Mouse (Mus musculus): ENCODE data around the gene Pacsin2. TPM values are rescaled to one million over a fixed set of nuclear protein-coding genes. Genes with fewer than 3 reads are reported as not detected.
A peak's percentile ranks its signal among the peaks of the same experiment; 100 is the strongest.

Pacsin2 gene
- polyA plus RNA-seq, 1 experiment = 78.3 TPM

DNA sequence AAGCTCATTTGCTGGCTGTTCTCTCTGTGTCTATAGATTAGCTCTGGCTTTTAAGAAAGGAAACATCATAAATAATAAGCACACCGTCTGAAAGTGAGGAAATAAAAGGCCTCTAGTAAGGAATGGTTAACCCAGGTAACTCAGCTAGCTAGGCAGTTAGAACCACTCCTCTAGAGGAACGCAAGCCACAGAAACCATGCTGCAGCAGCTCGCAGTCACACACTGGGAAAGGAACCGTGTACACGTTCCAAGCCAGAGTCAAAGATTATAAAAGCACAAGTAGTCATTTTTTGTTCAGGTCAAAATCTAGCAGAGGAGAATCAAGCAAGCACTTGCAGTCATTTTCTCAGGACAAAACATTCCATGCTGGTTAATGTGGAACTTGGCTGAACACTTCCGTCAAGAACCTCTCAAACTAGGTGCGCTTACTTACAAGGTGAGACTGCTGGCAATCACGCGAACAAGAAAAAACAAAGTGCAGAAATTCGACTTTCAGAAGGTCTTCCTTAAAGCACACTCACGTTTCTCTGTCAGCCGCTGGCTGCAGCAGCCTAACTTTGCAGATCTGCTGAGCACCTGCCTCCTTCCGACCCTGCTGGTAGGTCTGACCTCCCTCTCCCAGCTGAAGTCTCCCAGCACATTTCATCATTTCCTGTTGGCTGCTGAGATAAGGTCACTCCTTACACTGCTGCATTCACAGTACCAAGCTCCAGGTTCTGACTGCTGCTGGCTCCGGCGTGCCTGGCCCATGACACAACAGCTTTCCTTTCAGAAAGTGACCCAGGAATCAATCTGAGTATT lies 32.0 kb downstream of the Pacsin2 start:
- H3K27ac ChIP-seq (ENCODE audit: insufficient read depth, low read length) = peak overlapping the region; percentile 43

DNA sequence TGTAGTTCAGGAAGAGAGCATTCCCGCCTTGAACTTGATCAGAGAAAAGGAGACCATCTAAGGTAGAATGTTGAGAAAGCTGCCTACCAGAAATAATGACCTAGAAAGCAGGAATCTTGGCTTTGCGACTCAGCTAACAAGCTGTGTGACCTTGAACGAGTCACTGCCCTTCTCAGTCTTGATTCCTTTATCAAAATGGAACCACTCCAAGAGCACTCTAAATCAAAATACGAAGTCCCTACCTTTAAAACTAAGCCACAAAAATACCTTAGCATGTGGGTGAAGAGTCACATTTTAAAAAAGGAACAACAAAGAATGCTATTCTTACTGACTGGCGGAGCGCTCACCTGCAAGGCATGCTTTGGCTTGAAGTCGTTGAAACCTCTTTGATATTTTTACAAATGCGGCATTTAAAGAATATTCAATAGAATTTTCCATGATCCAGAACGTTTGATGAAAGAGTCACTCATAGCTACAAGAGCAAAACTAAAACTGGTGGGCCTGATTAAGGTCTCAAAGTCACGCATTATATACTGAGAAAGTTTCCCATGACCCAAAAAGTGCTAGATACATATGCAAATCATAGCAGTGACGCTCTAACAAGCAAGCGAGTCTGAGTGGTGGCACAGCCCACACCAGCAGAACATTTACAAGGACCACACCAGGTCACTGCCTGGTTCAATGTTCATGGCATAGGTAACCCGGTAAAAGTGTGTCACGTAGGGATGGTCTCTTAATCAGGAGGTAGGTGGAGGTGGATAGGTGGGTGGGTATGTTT lies 33.2 kb downstream of the Pacsin2 start:
- Histone ChIP-seq H3K9me3 (replicated peaks; ENCODE audit: control insufficient read depth, insufficient read depth, low read length, poor library complexity, severe bottlenecking) (no peaks in the 10 kb centered on the region), H3K9ac (ENCODE audit: low read depth, poor library complexity, severe bottlenecking) (no peak overlapping the region), H3K36me3 (ENCODE audit: control insufficient read depth, insufficient read depth, low read length, poor library complexity, severe bottlenecking) (no peaks in the 10 kb centered on the region), H3K27me3 (ENCODE audit: control insufficient read depth, insufficient read depth, low read length, poor library complexity, severe bottlenecking) (no peaks in the 10 kb centered on the region), H3K4me1 (ENCODE audit: control insufficient read depth, insufficient read depth, low read length) (peaks cover 3% of the 10 kb centered on the region), H3K27ac (ENCODE audit: insufficient read depth, low read length) (no peak overlapping the region), H3K4me3 (ENCODE audit: low read depth, low read length) (no peak overlapping the region)
- TF ChIP-seq CTCF (IDR thresholded peaks at IDR 0.05; ENCODE audit: low read depth, low read length) = no peak
- TF ChIP-seq EP300 (IDR thresholded peaks at IDR 0.05; ENCODE audit: insufficient read depth, low read depth, low read length) = no peak
- TF ChIP-seq POLR2A (IDR thresholded peaks at IDR 0.05; ENCODE audit: insufficient read depth, low read length) = no peak

More for the DNA sequence above, 32.0 kb downstream of the Pacsin2 start:
- no peak for TF ChIP-seq POLR2A (IDR thresholded peaks at IDR 0.05; ENCODE audit: insufficient read depth, low read length)
- TF ChIP-seq EP300 (IDR thresholded peaks at IDR 0.05; ENCODE audit: insufficient read depth, low read depth, low read length) = no peak
- no peak for TF ChIP-seq CTCF (IDR thresholded peaks at IDR 0.05; ENCODE audit: low read depth, low read length)
- Histone ChIP-seq H3K9ac (ENCODE audit: low read depth, poor library complexity, severe bottlenecking) (no peak overlapping the region), H3K36me3 (ENCODE audit: control insufficient read depth, insufficient read depth, low read length, poor library complexity, severe bottlenecking) (no peaks in the 10 kb centered on the region), H3K4me1 (ENCODE audit: control insufficient read depth, insufficient read depth, low read length) (peaks cover 3% of the 10 kb centered on the region), H3K4me3 (ENCODE audit: low read depth, low read length) (peak overlapping the region; percentile 28), H3K27me3 (ENCODE audit: control insufficient read depth, insufficient read depth, low read length, poor library complexity, severe bottlenecking) (no peaks in the 10 kb centered on the region), H3K9me3 (replicated peaks; ENCODE audit: control insufficient read depth, insufficient read depth, low read length, poor library complexity, severe bottlenecking) (no peaks in the 10 kb centered on the region)

DNA sequence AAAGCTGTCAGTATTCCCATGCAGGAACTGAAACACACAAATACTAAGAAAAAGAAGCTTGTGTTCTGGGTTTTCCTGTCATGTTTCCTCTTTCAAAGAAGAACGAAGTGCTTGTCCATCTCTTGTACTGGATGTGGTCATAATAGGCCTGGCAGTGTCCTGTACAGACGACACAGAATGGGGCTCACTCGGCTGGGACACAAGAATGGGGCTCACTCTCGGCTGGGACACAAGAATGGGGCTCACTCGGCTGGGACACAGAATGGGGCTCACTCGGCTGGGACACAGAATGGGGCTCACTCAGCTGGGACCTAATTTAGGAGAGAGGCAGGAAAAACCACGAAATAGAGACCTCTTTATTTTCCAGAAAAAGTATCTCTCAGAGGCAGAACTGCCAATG lies 34.0 kb downstream of the Pacsin2 start:
- Histone ChIP-seq H3K27ac (ENCODE audit: insufficient read depth, low read length) (no peak overlapping the region), H3K36me3 (ENCODE audit: control insufficient read depth, insufficient read depth, low read length, poor library complexity, severe bottlenecking) (no peaks in the 10 kb centered on the region), H3K9ac (ENCODE audit: low read depth, poor library complexity, severe bottlenecking) (no peak overlapping the region), H3K9me3 (replicated peaks; ENCODE audit: control insufficient read depth, insufficient read depth, low read length, poor library complexity, severe bottlenecking) (no peaks in the 10 kb centered on the region), H3K27me3 (ENCODE audit: control insufficient read depth, insufficient read depth, low read length, poor library complexity, severe bottlenecking) (no peaks in the 10 kb centered on the region), H3K4me1 (ENCODE audit: control insufficient read depth, insufficient read depth, low read length) (peaks cover 3% of the 10 kb centered on the region), H3K4me3 (ENCODE audit: low read depth, low read length) (no peak overlapping the region)
- TF ChIP-seq CTCF (IDR thresholded peaks at IDR 0.05; ENCODE audit: low read depth, low read length) = no peak
- no peak for TF ChIP-seq EP300 (IDR thresholded peaks at IDR 0.05; ENCODE audit: insufficient read depth, low read depth, low read length)
- TF ChIP-seq POLR2A (IDR thresholded peaks at IDR 0.05; ENCODE audit: insufficient read depth, low read length) = no peak

DNA sequence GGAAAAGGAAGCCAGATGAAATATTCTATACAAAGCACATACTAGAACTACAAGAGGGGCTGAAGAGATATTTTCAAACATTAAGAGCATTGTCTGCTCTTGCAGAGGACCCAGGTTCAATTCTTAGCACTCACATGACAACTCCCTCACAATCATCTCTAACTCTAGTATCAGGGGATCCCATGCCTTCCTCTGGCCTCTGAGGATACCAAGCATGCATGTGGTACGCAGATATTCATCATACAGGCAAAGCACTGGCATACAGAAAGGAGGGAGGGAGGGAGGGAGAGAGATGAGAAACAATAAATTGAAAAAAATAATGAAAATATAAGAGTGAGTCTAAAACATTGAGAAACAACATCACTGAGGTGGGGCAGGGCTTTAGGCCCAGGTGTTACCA lies 35.8 kb downstream of the Pacsin2 start:
- no peak overlapping the region for H3K9ac ChIP-seq (ENCODE audit: low read depth, poor library complexity, severe bottlenecking)
- H3K4me1 ChIP-seq (ENCODE audit: control insufficient read depth, insufficient read depth, low read length) = peaks cover 3% of the 10 kb centered on the region
- H3K9me3 ChIP-seq (replicated peaks; ENCODE audit: control insufficient read depth, insufficient read depth, low read length, poor library complexity, severe bottlenecking) = no peaks in the 10 kb centered on the region
- H3K27ac ChIP-seq (ENCODE audit: insufficient read depth, low read length) = no peak overlapping the region
- no peaks in the 10 kb centered on the region for H3K27me3 ChIP-seq (ENCODE audit: control insufficient read depth, insufficient read depth, low read length, poor library complexity, severe bottlenecking)
- H3K4me3 ChIP-seq (ENCODE audit: low read depth, low read length) = no peak overlapping the region
- TF ChIP-seq CTCF (IDR thresholded peaks at IDR 0.05; ENCODE audit: low read depth, low read length) (no peak), EP300 (IDR thresholded peaks at IDR 0.05; ENCODE audit: insufficient read depth, low read depth, low read length) (no peak), POLR2A (IDR thresholded peaks at IDR 0.05; ENCODE audit: insufficient read depth, low read length) (no peak)
- no peaks in the 10 kb centered on the region for H3K36me3 ChIP-seq (ENCODE audit: control insufficient read depth, insufficient read depth, low read length, poor library complexity, severe bottlenecking)

DNA sequence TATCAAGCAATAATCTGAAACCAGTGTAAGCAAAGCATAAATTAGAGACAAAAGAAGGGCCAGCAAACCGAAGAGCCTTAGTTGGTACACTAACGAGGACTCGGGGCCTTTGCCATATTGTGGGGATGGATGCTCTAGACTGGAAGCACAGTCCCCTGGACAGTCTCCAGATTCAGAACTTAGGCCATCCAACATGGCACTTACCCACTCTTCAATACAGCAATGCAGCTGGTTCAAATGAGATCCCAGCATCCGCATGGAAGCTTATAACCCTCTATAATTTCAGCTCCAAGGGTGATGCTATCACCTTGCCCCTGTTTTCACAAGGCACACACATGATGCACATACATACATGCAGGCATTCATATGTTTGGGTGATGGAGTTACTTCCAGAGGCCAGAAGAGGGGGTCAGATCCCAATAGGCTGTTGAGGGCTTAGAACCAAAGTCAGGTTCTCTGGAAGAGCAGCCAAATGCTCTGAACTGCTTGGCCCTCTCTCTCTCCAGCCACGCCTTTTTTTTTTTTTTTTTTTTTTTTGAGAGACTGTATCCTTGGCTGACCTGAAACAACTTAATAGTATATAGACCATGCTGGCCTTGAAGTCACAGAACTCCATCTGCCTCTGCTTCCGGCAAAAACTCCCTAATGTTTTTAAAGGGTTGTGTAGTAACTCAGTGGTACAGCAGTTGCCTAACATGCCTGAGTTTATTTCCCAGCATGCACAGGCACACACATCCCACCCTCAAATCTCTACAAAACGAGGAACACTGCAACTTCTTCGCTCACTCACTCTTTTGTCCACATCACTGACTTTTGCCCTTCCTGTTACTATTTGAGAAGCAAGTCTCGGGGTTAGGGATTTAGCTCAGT lies 36.9 kb downstream of the Pacsin2 start:
- no peak for TF ChIP-seq POLR2A (IDR thresholded peaks at IDR 0.05; ENCODE audit: insufficient read depth, low read length)
- TF ChIP-seq CTCF (IDR thresholded peaks at IDR 0.05; ENCODE audit: low read depth, low read length) = no peak
- TF ChIP-seq EP300 (IDR thresholded peaks at IDR 0.05; ENCODE audit: insufficient read depth, low read depth, low read length) = no peak
- Histone ChIP-seq H3K9me3 (replicated peaks; ENCODE audit: control insufficient read depth, insufficient read depth, low read length, poor library complexity, severe bottlenecking) (no peaks in the 10 kb centered on the region), H3K36me3 (ENCODE audit: control insufficient read depth, insufficient read depth, low read length, poor library complexity, severe bottlenecking) (no peaks in the 10 kb centered on the region), H3K4me1 (ENCODE audit: control insufficient read depth, insufficient read depth, low read length) (peaks cover 3% of the 10 kb centered on the region), H3K9ac (ENCODE audit: low read depth, poor library complexity, severe bottlenecking) (no peak overlapping the region), H3K27me3 (ENCODE audit: control insufficient read depth, insufficient read depth, low read length, poor library complexity, severe bottlenecking) (no peaks in the 10 kb centered on the region), H3K4me3 (ENCODE audit: low read depth, low read length) (no peak overlapping the region), H3K27ac (ENCODE audit: insufficient read depth, low read length) (no peak overlapping the region)
